Mouse (Mus musculus) liver, adult 2 months (tissue): ENCODE measurements around the gene Skp1a.
"Not testable (repeated sequence)": the region's sequence is repeated elsewhere in the genome, so short reads cannot be mapped to it uniquely, and the experiment has no call there.

ENCODE experiments used
- CTCF ChIP-seq: fragments of 200-500 bp; IDR thresholded peaks from 2 replicates; pipeline ENCODE4 v1.5.1; 2011; ENCODE audit warnings: low read depth, low read length, control low read depth
- POLR2A ChIP-seq: fragments of 200-500 bp; IDR thresholded peaks from 2 replicates; pipeline ENCODE4 v1.6.1; 2011; ENCODE audit warnings: low read length, control low read depth; ENCODE audit not compliant: insufficient read depth; ENCODE audit errors: extremely low read depth

- TF ChIP-seq CTCF, POLR2A: not testable (repeated sequence)
Observed at GRCm38 (mm10) chr11:52196496-52197023, 35.2 kb upstream of the Skp1a start.
